Mouse (Mus musculus) CH12.LX (cell line): ENCODE data around the gene Zfhx3. TPM values are rescaled to one million over a fixed set of nuclear protein-coding genes. Genes with fewer than 3 reads are reported as not detected.

ENCODE experiments used
- DNase-seq: peaks from one replicate; pipeline ENCODE4 v3.0.0-alpha.2; 2013; ENCODE audit errors: extremely low read depth
- H3K27ac ChIP-seq: 2 replicates; pipeline ENCODE4 v1.5.1; 2012; ENCODE audit warnings: low read depth, mild to moderate bottlenecking, control low read depth, moderate library complexity; ENCODE audit not compliant: insufficient read depth
- H3K27me3 ChIP-seq: replicated peaks from 2 replicates; pipeline ENCODE3; 2012; ENCODE audit warnings: inconsistent platforms
- H3K36me3 ChIP-seq, 2 experiments: replicated peaks in 1 of 2; 2 replicates each; pipeline versions ENCODE3 to v1.6.1; 2012; ENCODE audit warnings: inconsistent platforms in 1 of 2, low read length in 1 of 2, mild to moderate bottlenecking in 1 of 2, mixed read lengths in 1 of 2, moderate library complexity in 1 of 2; ENCODE audit not compliant: control insufficient read depth in 1 of 2, insufficient read depth in 1 of 2
- H3K4me1 ChIP-seq, 2 experiments: 2 replicates each; pipeline ENCODE4 v1.6.1; 2012; ENCODE audit warnings: inconsistent platforms in 1 of 2, moderate library complexity in 1 of 2; ENCODE audit not compliant: insufficient read depth in 2 of 2, control insufficient read depth in 1 of 2
- H3K4me2 ChIP-seq: 2 replicates; pipeline ENCODE4 v1.6.1; 2012; ENCODE audit warnings: low read depth, mild to moderate bottlenecking, control low read depth; ENCODE audit not compliant: poor library complexity, insufficient read depth, severe bottlenecking
- H3K4me3 ChIP-seq, 3 experiments: fragments of 150-350 bp in 1 of 3; sonication (generic) in 1 of 3; replicated peaks in 1 of 3; 2 replicates each; pipeline versions ENCODE3 to v1.5.1; 2011 to 2012; ENCODE audit warnings: low read depth in 2 of 3, low read length in 2 of 3, mild to moderate bottlenecking in 2 of 3, moderate library complexity in 2 of 3, control low read depth in 1 of 3, improper control_type of control experiment in 1 of 3, inconsistent platforms in 1 of 3, mixed read lengths in 1 of 3; ENCODE audit not compliant: poor library complexity in 1 of 3
- H3K79me2 ChIP-seq: replicated peaks from 2 replicates; pipeline ENCODE4 v1.6.1; 2012; ENCODE audit warnings: mild to moderate bottlenecking, moderate library complexity; ENCODE audit not compliant: control insufficient read depth, poor library complexity, insufficient read depth, severe bottlenecking; ENCODE audit errors: extremely low read depth
- H3K9ac ChIP-seq: 2 replicates; pipeline ENCODE4 v1.6.1; 2012; ENCODE audit warnings: low read depth, mild to moderate bottlenecking, control low read depth, moderate library complexity; ENCODE audit not compliant: insufficient read depth
- H3K9me3 ChIP-seq: replicated peaks from 2 replicates; pipeline ENCODE3; 2012; ENCODE audit warnings: low read length, inconsistent platforms, mixed read lengths
- E2F4 ChIP-seq: IDR thresholded peaks from 2 replicates; pipeline ENCODE4 v1.6.1; 2011; ENCODE audit warnings: low read depth, low read length, improper control_type of control experiment; ENCODE audit not compliant: insufficient replicate concordance
- ETS1 ChIP-seq: conservative IDR thresholded peaks from 2 replicates; pipeline ENCODE4 v1.6.1; 2012; ENCODE audit warnings: low read depth, mild to moderate bottlenecking, inconsistent platforms, low read length, improper control_type of control experiment, moderate library complexity
- GABPA ChIP-seq: IDR thresholded peaks from 2 replicates; pipeline ENCODE4 v1.6.1; 2012; ENCODE audit warnings: low read depth, low read length, improper control_type of control experiment, inconsistent platforms; ENCODE audit not compliant: insufficient replicate concordance
- HCFC1 ChIP-seq: IDR thresholded peaks from 2 replicates; pipeline ENCODE4 v1.6.1; 2012; ENCODE audit warnings: low read depth, mild to moderate bottlenecking, inconsistent platforms, low read length, improper control_type of control experiment
- JUN ChIP-seq: IDR thresholded peaks from 2 replicates; pipeline ENCODE4 v1.6.1; 2011; ENCODE audit warnings: low read depth, mild to moderate bottlenecking, low read length, improper control_type of control experiment, moderate library complexity; ENCODE audit not compliant: insufficient read depth
- JUND ChIP-seq: conservative IDR thresholded peaks from 2 replicates; pipeline ENCODE4 v1.6.1; 2011; ENCODE audit warnings: low read depth, low read length, improper control_type of control experiment
- MAX ChIP-seq: IDR thresholded peaks from 2 replicates; pipeline ENCODE4 v1.6.1; 2011; ENCODE audit warnings: low read length, improper control_type of control experiment
- MEF2A ChIP-seq: IDR thresholded peaks from 2 replicates; pipeline ENCODE4 v1.6.1; 2014; ENCODE audit warnings: low read depth, mild to moderate bottlenecking, inconsistent platforms, low read length, improper control_type of control experiment, borderline replicate concordance
- MXI1 ChIP-seq: IDR thresholded peaks from 2 replicates; pipeline ENCODE4 v1.6.1; 2011; ENCODE audit warnings: mild to moderate bottlenecking, low read depth, low read length, improper control_type of control experiment
- NELFE ChIP-seq: IDR thresholded peaks from 2 replicates; pipeline ENCODE4 v1.6.1; 2011; ENCODE audit warnings: low read depth, low read length, improper control_type of control experiment
- POLR2A ChIP-seq: IDR thresholded peaks from 2 replicates; pipeline ENCODE4 v1.6.1; 2011; ENCODE audit warnings: low read depth, mild to moderate bottlenecking, improper control_type of control experiment, low read length
- POLR2AphosphoS2 ChIP-seq: IDR thresholded peaks from 2 replicates; pipeline ENCODE4 v1.6.1; 2011; ENCODE audit warnings: low read depth, low read length, improper control_type of control experiment
- RAD21 ChIP-seq: IDR thresholded peaks from 2 replicates; pipeline ENCODE4 v1.6.1; 2011; ENCODE audit warnings: low read depth, mild to moderate bottlenecking, low read length, improper control_type of control experiment, moderate library complexity
- SMC3 ChIP-seq: IDR thresholded peaks from 2 replicates; pipeline ENCODE4 v1.6.1; 2011; ENCODE audit warnings: low read depth, low read length, improper control_type of control experiment
- TBP ChIP-seq: conservative IDR thresholded peaks from 2 replicates; pipeline ENCODE4 v1.6.1; 2011; ENCODE audit warnings: low read depth, low read length, improper control_type of control experiment
- USF2 ChIP-seq: conservative IDR thresholded peaks from 2 replicates; pipeline ENCODE4 v1.6.1; 2011; ENCODE audit warnings: low read depth, low read length, improper control_type of control experiment
- ZKSCAN1 ChIP-seq: IDR thresholded peaks from 2 replicates; pipeline ENCODE4 v1.6.1; 2012; ENCODE audit warnings: low read depth, inconsistent platforms, low read length, improper control_type of control experiment, borderline replicate concordance
- dilution Hi-C: fragments of 300-500 bp; cut with MboI; formaldehyde crosslinking; loops from 2 replicates; pipeline ENCODE4 v1.14.3; 2020; ENCODE audit warnings: low sequenced_read_pairs; ENCODE audit not compliant: extremely low pct_unique_long_range_greater_than_20kb, extremely low pct_ligation_motif_present
- in situ Hi-C: fragments of 300-500 bp; cut with MboI; formaldehyde crosslinking; loops from 3 replicates; pipeline ENCODE4 v1.14.3; 2019; ENCODE audit warnings: low sequenced_read_pairs, low pct_ligation_motif_present, low pct_unique_long_range_greater_than_20kb, mixed read lengths
- polyA plus RNA-seq: library from polyadenylated mRNA; unstranded; fragments of >175 nt; gene quantifications from 2 replicates; pipeline ENCODE4 v1.2.1, GENCODE M21; 2012; ENCODE audit warnings: low read depth; ENCODE audit not compliant: insufficient read length
- total RNA-seq, 2 experiments: library from RNA; depleted of rRNA; stranded (reverse); fragments of 300-350 nt in 1 of 2; fragments of >200 nt in 1 of 2; gene quantifications; 2 replicates each; pipeline ENCODE4 v1.2.3; 2012 to 2014

Zfhx3 gene
- total and polyA plus RNA-seq, 3 experiments: 0.05 to 0.76 (median 0.68) TPM

GRCm38 (mm10) chr8:108722671-108723513, 780.4 kb downstream of the Zfhx3 start:
- no peaks in the 10 kb centered on the region for H3K9me3 ChIP-seq
- peaks cover 4% of the 10 kb centered on the region for H3K27me3 ChIP-seq
- H3K4me1 ChIP-seq: peaks cover 10 to 34% of the 10 kb centered on the region in 2 experiments
- in situ Hi-C loops: no loop called here
- TF ChIP-seq SMC3 (no peak), NELFE (no peak), USF2 (no peak), MEF2A (no peak), RAD21 (no peak), TBP (no peak), POLR2A (no peak), MXI1 (no peak)
- DNase-seq: no peak
- no peaks in the 10 kb centered on the region for H3K79me2 ChIP-seq
- H3K27ac ChIP-seq: no peak overlapping the region
- H3K4me2 ChIP-seq: no peak overlapping the region
- dilution Hi-C loops: no loop called here
- no peak overlapping the region for H3K4me3 ChIP-seq
- H3K36me3 ChIP-seq: no peaks in the 10 kb centered on the region
- H3K9ac ChIP-seq: no peak overlapping the region

GRCm38 (mm10) chr8:108723636-108724035, 781.2 kb downstream of the Zfhx3 start:
- TF ChIP-seq NELFE (no peak), MAX (no peak), HCFC1 (no peak), E2F4 (no peak), GABPA (no peak)
- Histone ChIP-seq H3K27ac (no peak overlapping the region), H3K79me2 (no peaks in the 10 kb centered on the region), H3K4me1 (peaks cover 3 to 28% of the 10 kb centered on the region in 2 experiments), H3K27me3 (no peaks in the 10 kb centered on the region), H3K4me2 (no peak overlapping the region), H3K9me3 (no peaks in the 10 kb centered on the region), H3K9ac (no peak overlapping the region), H3K4me3 (no peak overlapping the region), H3K36me3 (no peaks in the 10 kb centered on the region)
- in situ Hi-C loops: no loop called here
- dilution Hi-C loops: no loop called here
- no peak for DNase-seq

- no peak for TF ChIP-seq POLR2A
- TF ChIP-seq JUN: no peak
- no peak for TF ChIP-seq POLR2AphosphoS2
- no peak for TF ChIP-seq JUND
- TF ChIP-seq ETS1: no peak
- TF ChIP-seq ZKSCAN1: no peak
- no peak for DNase-seq
- dilution Hi-C loops (no loop called here), in situ Hi-C loops (no loop called here)
- H3K27ac ChIP-seq: no peak overlapping the region
- peaks cover 3 to 38% of the 10 kb centered on the region in 2 experiments for H3K4me1 ChIP-seq
- H3K9me3 ChIP-seq: no peaks in the 10 kb centered on the region
- H3K27me3 ChIP-seq: no peaks in the 10 kb centered on the region
- no peaks in the 10 kb centered on the region for H3K79me2 ChIP-seq
- H3K36me3 ChIP-seq: no peaks in the 10 kb centered on the region
- H3K4me3 ChIP-seq: no peak overlapping the region
- no peak overlapping the region for H3K9ac ChIP-seq
- H3K4me2 ChIP-seq: no peak overlapping the region
Measured at GRCm38 (mm10) chr8:108724818-108725506, 782.5 kb downstream of the Zfhx3 start.
